Mouse (Mus musculus): ENCODE data around the gene Cbl. TPM values are rescaled to one million over a fixed set of nuclear protein-coding genes. Genes with fewer than 3 reads are reported as not detected.

Gene Cbl
- polyA plus RNA-seq, 1 experiment from 2014 or later = 9.9 TPM

GRCm38 (mm10) chr9:44194000-44194399, 39.8 kb downstream of the Cbl start:
- Histone ChIP-seq H3K4me2 (ENCODE audit: low read length) (no peak overlapping the region), H3K27me3 (ENCODE audit: insufficient read depth, low read length) (no peaks in the 10 kb centered on the region), H3K9ac (ENCODE audit: low read depth, low read length) (no peak overlapping the region), H3K36me3 (ENCODE audit: insufficient read depth, low read length) (0 out of 2 replicates have a peak, but pooled peaks cover 4% of the 10 kb centered on the region), H3K27ac (no peak overlapping the region), H3K4me3 (replicated peaks; ENCODE audit: low read depth, low read length) (no peak overlapping the region), H3K9me3 (replicated peaks; ENCODE audit: low read length) (no peaks in the 10 kb centered on the region), H3K4me1 (replicated peaks; ENCODE audit: insufficient read depth, low read length) (no peaks in the 10 kb centered on the region; the same call in 1 of the 2 replicates)
- ATAC-seq (replicated peaks; ENCODE audit: low FRiP score, low read depth) (no peak), DNase-seq (ENCODE audit: low spot score) (no peak)
- TF ChIP-seq CTCF (IDR thresholded peaks at IDR 0.05; ENCODE audit: low read depth) = no peak
- 73% methylated on average over 1 of the region's 1 CpGs for WGBS

GRCm38 (mm10) chr9:44192794-44193193, 41.1 kb downstream of the Cbl start:
- Histone ChIP-seq H3K4me3 (replicated peaks; ENCODE audit: low read depth, low read length) (no peak overlapping the region), H3K9ac (ENCODE audit: low read depth, low read length) (no peak overlapping the region), H3K4me2 (ENCODE audit: low read length) (no peak overlapping the region), H3K36me3 (ENCODE audit: insufficient read depth, low read length) (0 out of 2 replicates have a peak, but pooled peaks cover 2% of the 10 kb centered on the region), H3K9me3 (replicated peaks; ENCODE audit: low read length) (no peaks in the 10 kb centered on the region), H3K4me1 (replicated peaks; ENCODE audit: insufficient read depth, low read length) (no peaks in the 10 kb centered on the region; the same call in 1 of the 2 replicates), H3K27me3 (ENCODE audit: insufficient read depth, low read length) (no peaks in the 10 kb centered on the region), H3K27ac (no peak overlapping the region)
- 95% methylated on average over 5 of the region's 5 CpGs for WGBS
- TF ChIP-seq CTCF (IDR thresholded peaks at IDR 0.05; ENCODE audit: low read depth) = no peak
- ATAC-seq (replicated peaks; ENCODE audit: low FRiP score, low read depth) (no peak), DNase-seq (ENCODE audit: low spot score) (no peak)

GRCm38 (mm10) chr9:44192312-44192711, 41.5 kb downstream of the Cbl start:
- Histone ChIP-seq H3K4me2 (ENCODE audit: low read length) (no peak overlapping the region), H3K36me3 (ENCODE audit: insufficient read depth, low read length) (no peaks in the 10 kb centered on the region), H3K9ac (ENCODE audit: low read depth, low read length) (no peak overlapping the region), H3K27me3 (ENCODE audit: insufficient read depth, low read length) (no peaks in the 10 kb centered on the region), H3K9me3 (replicated peaks; ENCODE audit: low read length) (no peaks in the 10 kb centered on the region), H3K4me3 (replicated peaks; ENCODE audit: low read depth, low read length) (no peak overlapping the region), H3K4me1 (replicated peaks; ENCODE audit: insufficient read depth, low read length) (no peaks in the 10 kb centered on the region; the same call in 1 of the 2 replicates), H3K27ac (no peak overlapping the region)
- ATAC-seq (replicated peaks; ENCODE audit: low FRiP score, low read depth) (no peak), DNase-seq (ENCODE audit: low spot score) (no peak)
- 88% methylated on average over 3 of the region's 3 CpGs for WGBS
- no peak for TF ChIP-seq CTCF (IDR thresholded peaks at IDR 0.05; ENCODE audit: low read depth)

- Histone ChIP-seq H3K9me3 (replicated peaks; ENCODE audit: low read length) (no peaks in the 10 kb centered on the region), H3K4me2 (ENCODE audit: low read length) (no peak overlapping the region), H3K27ac (no peak overlapping the region), H3K36me3 (ENCODE audit: insufficient read depth, low read length) (no peaks in the 10 kb centered on the region), H3K4me3 (replicated peaks; ENCODE audit: low read depth, low read length) (no peak overlapping the region), H3K9ac (ENCODE audit: low read depth, low read length) (no peak overlapping the region), H3K4me1 (replicated peaks; ENCODE audit: insufficient read depth, low read length) (no peaks in the 10 kb centered on the region; the same call in 1 of the 2 replicates), H3K27me3 (ENCODE audit: insufficient read depth, low read length) (no peaks in the 10 kb centered on the region)
- ATAC-seq (replicated peaks; ENCODE audit: low FRiP score, low read depth) = no peak
- 74% methylated on average over 3 of the region's 3 CpGs for WGBS
- TF ChIP-seq CTCF (IDR thresholded peaks at IDR 0.05; ENCODE audit: low read depth) = no peak
- DNase-seq (ENCODE audit: low spot score) = no peak
Measured at GRCm38 (mm10) chr9:44191166-44191565, 42.7 kb downstream of the Cbl start.

- Histone ChIP-seq H3K27ac (no peak overlapping the region), H3K27me3 (ENCODE audit: insufficient read depth, low read length) (no peaks in the 10 kb centered on the region), H3K36me3 (ENCODE audit: insufficient read depth, low read length) (no peaks in the 10 kb centered on the region), H3K9ac (ENCODE audit: low read depth, low read length) (no peak overlapping the region), H3K4me1 (replicated peaks; ENCODE audit: insufficient read depth, low read length) (no peaks in the 10 kb centered on the region), H3K4me3 (replicated peaks; ENCODE audit: low read depth, low read length) (no peak overlapping the region), H3K9me3 (replicated peaks; ENCODE audit: low read length) (no peaks in the 10 kb centered on the region), H3K4me2 (ENCODE audit: low read length) (no peak overlapping the region)
- WGBS = 78% methylated on average over 12 of the region's 12 CpGs
- TF ChIP-seq CTCF (IDR thresholded peaks at IDR 0.05; ENCODE audit: low read depth) = no peak
- no peak for DNase-seq (ENCODE audit: low spot score)
- ATAC-seq (replicated peaks; ENCODE audit: low FRiP score, low read depth) = no peak
Measured at GRCm38 (mm10) chr9:44188223-44188622, 45.6 kb downstream of the Cbl start.

- ATAC-seq (replicated peaks; ENCODE audit: low FRiP score, low read depth) (no peak), DNase-seq (ENCODE audit: low spot score) (peak; percentile 29)
- Histone ChIP-seq H3K9me3 (replicated peaks; ENCODE audit: low read length) (no peaks in the 10 kb centered on the region), H3K4me3 (replicated peaks; ENCODE audit: low read depth, low read length) (no peak overlapping the region), H3K36me3 (ENCODE audit: insufficient read depth, low read length) (no peaks in the 10 kb centered on the region), H3K4me1 (replicated peaks; ENCODE audit: insufficient read depth, low read length) (no peaks in the 10 kb centered on the region), H3K9ac (ENCODE audit: low read depth, low read length) (no peak overlapping the region), H3K27ac (no peak overlapping the region), H3K27me3 (ENCODE audit: insufficient read depth, low read length) (no peaks in the 10 kb centered on the region), H3K4me2 (ENCODE audit: low read length) (no peak overlapping the region)
- WGBS = 91% methylated on average over 3 of the region's 3 CpGs
- TF ChIP-seq CTCF (IDR thresholded peaks at IDR 0.05; ENCODE audit: low read depth) = peak; percentile 74
Measured at GRCm38 (mm10) chr9:44182260-44182659, 51.6 kb downstream of the Cbl start.

- no peaks in the 10 kb centered on the region for H3K36me3 ChIP-seq (ENCODE audit: insufficient read depth, low read length)
- H3K27ac ChIP-seq = no peak overlapping the region
- no peak for TF ChIP-seq CTCF (IDR thresholded peaks at IDR 0.05; ENCODE audit: low read depth)
- 66% methylated on average over 5 of the region's 5 CpGs for WGBS
- ATAC-seq (replicated peaks; ENCODE audit: low FRiP score, low read depth) = no peak
- H3K9me3 ChIP-seq (replicated peaks; ENCODE audit: low read length) = no peaks in the 10 kb centered on the region
- DNase-seq (ENCODE audit: low spot score) = peak; percentile 18
- no peak overlapping the region for H3K4me2 ChIP-seq (ENCODE audit: low read length)
- no peaks in the 10 kb centered on the region for H3K27me3 ChIP-seq (ENCODE audit: insufficient read depth, low read length)
- no peaks in the 10 kb centered on the region for H3K4me1 ChIP-seq (replicated peaks; ENCODE audit: insufficient read depth, low read length)
- H3K9ac ChIP-seq (ENCODE audit: low read depth, low read length) = no peak overlapping the region
- no peak overlapping the region for H3K4me3 ChIP-seq (replicated peaks; ENCODE audit: low read depth, low read length)
Measured at GRCm38 (mm10) chr9:44181537-44181936, 52.3 kb downstream of the Cbl start.
